Mouse (Mus musculus): Measurements from ENCODE around the gene 7530416G11Rik. TPM values are rescaled to one million over a fixed set of nuclear protein-coding genes. Genes with fewer than 3 reads are reported as not detected.

Gene 7530416G11Rik
- total and polyA plus RNA-seq, 3 experiments = not detected

Other genes with a start within 250 kb of the 7530416G11Rik start
- gene Atxn10, start 167.0 kb downstream of the 7530416G11Rik start, total RNA-seq (2012; rRNA removed) = 71.4 and 81.7 TPM in 2 replicates
- 92.3 and 101 TPM in 2 replicates for gene Atxn10, start 167.0 kb downstream of the 7530416G11Rik start, total RNA-seq (2014; rRNA removed)
- gene Atxn10, start 167.0 kb downstream of the 7530416G11Rik start, polyA plus RNA-seq (2012; ENCODE audit: insufficient read length, low read depth) = 151 and 170 TPM in 2 replicates
- not detected in 2 replicates for gene Wnt7b, start 79.2 kb upstream of the 7530416G11Rik start, total RNA-seq (2012; rRNA removed)
- not detected in 2 replicates for gene Wnt7b, start 79.2 kb upstream of the 7530416G11Rik start, total RNA-seq (2014; rRNA removed)
- gene Wnt7b, start 79.2 kb upstream of the 7530416G11Rik start, polyA plus RNA-seq (2012; ENCODE audit: insufficient read length, low read depth) = not detected in 2 replicates
- not detected in 2 replicates for gene Ppara, start 231.8 kb upstream of the 7530416G11Rik start, total RNA-seq (2012; rRNA removed)
- gene Ppara, start 231.8 kb upstream of the 7530416G11Rik start, total RNA-seq (2014; rRNA removed) = not detected in 2 replicates
- gene Ppara, start 231.8 kb upstream of the 7530416G11Rik start, polyA plus RNA-seq (2012; ENCODE audit: insufficient read length, low read depth) = not detected in 2 replicates